Mouse (Mus musculus) embryonic stem cell, embryonic (primary cell): ENCODE data around the gene Slc35b4.

Experiments
- CTCF ChIA-PET, 4 experiments: fragments of 300-600 bp in 2 of 4; fragments of 350-600 bp in 2 of 4; sonication (Branson Sonifier 250); formaldehyde crosslinking; loops; one replicate each; lab custom pipeline; 2022; ENCODE audit warnings: inconsistent platforms in 2 of 4; lab: Charles Lee
- POLR2A ChIA-PET, 4 experiments: fragments of 300-600 bp in 2 of 4; fragments of 350-600 bp in 2 of 4; sonication (Branson Sonifier 250); formaldehyde crosslinking; loops; one replicate each; lab custom pipeline; 2022; ENCODE audit warnings: antibody characterized with exemption in 4 of 4, inconsistent platforms in 1 of 4; lab: Charles Lee

Gene Slc35b4

GRCm38 (mm10) chr6:34176864-34177247, at the start of gene Slc35b4:
Slc35b4 (minus strand) TSS chr6:34177111.
- POLR2A ChIA-PET = interaction anchor here (0.7 to 15.6 kb wide), 27 partner anchors 9 to 928 kb away, joined by 3 to 295 read pairs (median 4); partner anchors contain the start of genes Agbl3 (in 1 of the 4), Akr1b3 (in 1 of the 4), Exoc4 (in 1 of the 4) and Lrguk (in 1 of the 4)
- CTCF ChIA-PET = interaction anchor here in 3 of 4 experiments (0.6 to 1.9 kb wide), 7 partner anchors 16 to 1018 kb away, joined by 3 to 9 read pairs (median 3); no protein-coding TSS in a partner anchor

GRCm38 (mm10) chr6:34225004-34225599, 48.2 kb upstream of the Slc35b4 start:
- ChIA-PET CTCF (interaction anchor here in 1 of 4 experiments (0.5 kb wide), 1 partner anchor 30 kb away, joined by 3 read pairs; no protein-coding TSS in a partner anchor), POLR2A (interaction anchor here in 1 of 4 experiments (1.1 kb wide), 1 partner anchor 32 kb away, joined by 3 read pairs; no protein-coding TSS in a partner anchor)

GRCm38 (mm10) chr6:34216450-34217319, 39.8 kb upstream of the Slc35b4 start:
- POLR2A ChIA-PET = interaction anchor here in 1 of 4 experiments (1.4 kb wide), 1 partner anchor 44 kb away, joined by 3 read pairs; no protein-coding TSS in a partner anchor
- CTCF ChIA-PET = no interaction called here

- CTCF ChIA-PET = interaction anchor here (0.6 to 1.7 kb wide), 24 partner anchors 9 to 1356 kb away, joined by 3 to 21 read pairs (median 4); partner anchors contain the start of gene Slc35b4 (in 1 of the 4)
Measured at GRCm38 (mm10) chr6:34205754-34206153, 28.8 kb upstream of the Slc35b4 start.

GRCm38 (mm10) chr6:34204971-34205572, 28.2 kb upstream of the Slc35b4 start:
- ChIA-PET CTCF (interaction anchor here (0.6 to 1.7 kb wide), 27 partner anchors 10 to 1355 kb away, joined by 3 to 21 read pairs (median 4); partner anchors contain the start of gene Slc35b4 (in 1 of the 4)), POLR2A (interaction anchor here in 3 of 4 experiments (0.7 to 2.2 kb wide), 10 partner anchors 11 to 271 kb away, joined by 3 to 10 read pairs (median 4); partner anchors contain the start of genes Bpgm (in 1 of the 3) and Slc35b4 (in 1 of the 3))

More at GRCm38 (mm10) chr6:34205754-34206153, 28.8 kb upstream of the Slc35b4 start:
- POLR2A ChIA-PET = interaction anchor here in 3 of 4 experiments (0.7 to 2.1 kb wide), 9 partner anchors 12 to 270 kb away, joined by 3 to 10 read pairs (median 4); partner anchors contain the start of genes Bpgm (in 1 of the 3) and Slc35b4 (in 1 of the 3)

- ChIA-PET POLR2A (interaction anchor here in 2 of 4 experiments (1.3 to 2.2 kb wide), 3 partner anchors 10 to 16 kb away, joined by 3 to 5 read pairs (median 4); no protein-coding TSS in a partner anchor), CTCF (interaction anchor here in 2 of 4 experiments (0.6 to 0.8 kb wide), 2 partner anchors 11 to 67 kb away, joined by 3 read pairs; no protein-coding TSS in a partner anchor)
Measured at GRCm38 (mm10) chr6:34203503-34203902, 26.6 kb upstream of the Slc35b4 start.

- ChIA-PET POLR2A (interaction anchor here in 2 of 4 experiments (0.7 to 16.6 kb wide), 3 partner anchors 19 to 586 kb away, joined by 3 to 295 read pairs (median 3); partner anchors contain the start of genes Agbl3 (in 1 of the 2) and Slc35b4 (in 1 of the 2)), CTCF (interaction anchor here (0.6 to 2.6 kb wide), 15 partner anchors 24 to 655 kb away, joined by 3 to 13 read pairs (median 4); no protein-coding TSS in a partner anchor)
Measured at GRCm38 (mm10) chr6:34194981-34195380, 18.1 kb upstream of the Slc35b4 start.

- ChIA-PET CTCF (interaction anchor here in 2 of 4 experiments (0.6 to 2.6 kb wide), 17 partner anchors 11 to 566 kb away, joined by 3 to 13 read pairs (median 4); partner anchors contain the start of gene Slc35b4 (in 1 of the 2)), POLR2A (interaction anchor here (0.6 to 16.6 kb wide), 22 partner anchors 9 to 635 kb away, joined by 3 to 295 read pairs (median 4); partner anchors contain the start of gene Slc35b4 (in 3 of the 4))
Measured at GRCm38 (mm10) chr6:34193708-34194475, 17.0 kb upstream of the Slc35b4 start.

GRCm38 (mm10) chr6:34191401-34191800, 14.5 kb upstream of the Slc35b4 start:
- ChIA-PET CTCF (interaction anchor here in 1 of 4 experiments (0.6 kb wide), 1 partner anchor 391 kb away, joined by 3 read pairs; no protein-coding TSS in a partner anchor), POLR2A (interaction anchor here (0.6 to 16.6 kb wide), 16 partner anchors 9 to 209 kb away, joined by 3 to 295 read pairs (median 4); partner anchors contain the start of gene Slc35b4 (in 3 of the 4))

- ChIA-PET POLR2A (interaction anchor here (0.7 to 16.6 kb wide), 14 partner anchors 10 to 319 kb away, joined by 3 to 295 read pairs (median 4); partner anchors contain the start of gene Slc35b4 (in 3 of the 4)), CTCF (no interaction called here)
Measured at GRCm38 (mm10) chr6:34189494-34189893, 12.6 kb upstream of the Slc35b4 start.

- CTCF ChIA-PET = interaction anchor here in 3 of 4 experiments (0.5 to 0.9 kb wide), 5 partner anchors 28 to 1807 kb away, joined by 3 to 8 read pairs (median 4); no protein-coding TSS in a partner anchor
Measured at GRCm38 (mm10) chr6:34187986-34188599, 11.2 kb upstream of the Slc35b4 start.

GRCm38 (mm10) chr6:34187273-34187863, 10.5 kb upstream of the Slc35b4 start:
- ChIA-PET CTCF (interaction anchor here in 2 of 4 experiments (0.5 to 0.9 kb wide), 3 partner anchors 27 to 406 kb away, joined by 3 to 8 read pairs (median 4); no protein-coding TSS in a partner anchor), POLR2A (interaction anchor here (0.6 to 16.6 kb wide), 21 partner anchors 9 to 892 kb away, joined by 3 to 295 read pairs (median 4); partner anchors contain the start of genes Slc35b4 (in 3 of the 4), Akr1b3 (in 1 of the 4) and Lrguk (in 1 of the 4))

More at GRCm38 (mm10) chr6:34187986-34188599, 11.2 kb upstream of the Slc35b4 start:
- POLR2A ChIA-PET = interaction anchor here in 3 of 4 experiments (0.6 to 16.6 kb wide), 24 partner anchors 9 to 691 kb away, joined by 3 to 295 read pairs (median 4); partner anchors contain the start of genes Slc35b4 (in 3 of the 3), Akr1b3 (in 1 of the 3) and Lrguk (in 1 of the 3)

- CTCF ChIA-PET = interaction anchor here in 1 of 4 experiments (0.8 kb wide), 1 partner anchor 10 kb away, joined by 4 read pairs; no protein-coding TSS in a partner anchor
Measured at GRCm38 (mm10) chr6:34183326-34183725, 6.4 kb upstream of the Slc35b4 start.

GRCm38 (mm10) chr6:34181961-34182360, 5.0 kb upstream of the Slc35b4 start:
- POLR2A ChIA-PET = interaction anchor here in 3 of 4 experiments (0.6 to 16.6 kb wide), 9 partner anchors 6 to 188 kb away, joined by 3 to 295 read pairs (median 7); partner anchors contain the start of gene Slc35b4 (in 1 of the 3)
- CTCF ChIA-PET = no interaction called here

More at GRCm38 (mm10) chr6:34183326-34183725, 6.4 kb upstream of the Slc35b4 start:
- POLR2A ChIA-PET = interaction anchor here in 3 of 4 experiments (0.9 to 16.6 kb wide), 5 partner anchors 6 to 19 kb away, joined by 3 to 295 read pairs (median 191); partner anchors contain the start of gene Slc35b4 (in 1 of the 3)
